Mouse (Mus musculus) bone marrow macrophage, adult 2 months (primary cell): ENCODE results near the gene Fmo6.

Source experiments
- CTCF ChIP-seq: IDR thresholded peaks from 2 replicates; pipeline ENCODE4 v1.5.1; 2012; ENCODE audit warnings: low read depth, mild to moderate bottlenecking, low read length, moderate library complexity
- POLR2A ChIP-seq: IDR thresholded peaks from 2 replicates; pipeline ENCODE4 v1.6.1; 2012; ENCODE audit warnings: mild to moderate bottlenecking, low read depth, low read length, borderline replicate concordance

- TF ChIP-seq CTCF, result no peak
- no peak for TF ChIP-seq POLR2A
Measured at GRCm38 (mm10) chr1:162938696-162939351, 1.5 kb upstream of the Fmo6 start.
